Mouse (Mus musculus) stomach, embryonic 14.5 days (tissue): Measurements from ENCODE around the gene Cul7. TPM values are rescaled to one million over a fixed set of nuclear protein-coding genes. Genes with fewer than 3 reads are reported as not detected.

ENCODE experiments used
- ATAC-seq: fragments of 200-750 bp; cut with Nextera tagmentation; 2 replicates; pipeline ENCODE4 v1.8.0; 2017; ENCODE audit warnings: low read depth, moderate TSS enrichment; ENCODE audit not compliant: insufficient number of reproducible peaks, insufficient read depth, low FRiP score
- H3K27ac ChIP-seq: fragments of 300-500 bp; sonication (generic); 2 replicates; pipeline ENCODE4 v1.5.1; 2014; ENCODE audit warnings: mild to moderate bottlenecking, low read length, moderate library complexity, mixed read lengths
- H3K27me3 ChIP-seq: fragments of 300-500 bp; sonication (generic); 2 replicates; pipeline ENCODE4 v1.6.1; 2014; ENCODE audit warnings: low read length, control low read depth, mixed read lengths; ENCODE audit not compliant: control insufficient read depth, insufficient read depth
- H3K36me3 ChIP-seq: fragments of 300-500 bp; sonication (generic); 2 replicates; pipeline ENCODE4 v1.6.1; 2014; ENCODE audit warnings: mild to moderate bottlenecking, control low read depth, low read length, moderate library complexity, mixed read lengths; ENCODE audit not compliant: control insufficient read depth, insufficient read depth
- H3K4me1 ChIP-seq: fragments of 300-500 bp; sonication (generic); 2 replicates; pipeline ENCODE4 v1.6.1; 2014; ENCODE audit warnings: low read length, control low read depth, mixed read lengths; ENCODE audit not compliant: control insufficient read depth, insufficient read depth
- H3K4me2 ChIP-seq: fragments of 300-500 bp; sonication (generic); replicated peaks from 2 replicates; pipeline ENCODE4 v1.6.1; 2014; ENCODE audit warnings: low read depth, low read length, control low read depth
- H3K4me3 ChIP-seq: fragments of 300-500 bp; sonication (generic); 2 replicates; pipeline ENCODE4 v1.5.1; 2014; ENCODE audit warnings: low read depth, low read length, control low read depth
- H3K9ac ChIP-seq: fragments of 300-500 bp; sonication (generic); replicated peaks from 2 replicates; pipeline ENCODE4 v1.6.1; 2014; ENCODE audit warnings: low read depth, mild to moderate bottlenecking, control low read depth, low read length, moderate library complexity, mixed read lengths
- H3K9me3 ChIP-seq: fragments of 300-500 bp; sonication (generic); 2 replicates; pipeline ENCODE4 v1.6.1; 2016; ENCODE audit warnings: low read depth, low read length, control low read depth; ENCODE audit not compliant: control insufficient read depth
- WGBS: fragments of 180-500 bp; shearing (Covaris S2); extraction: QIAGEN DNeasy Blood & Tissue Kit; methylation state at CpG from one replicate; pipeline ENCODE4 v1.1.7; 2014; 5-methylcytosine and 5-hydroxymethylcytosine counted together
- polyA plus RNA-seq: library from polyadenylated mRNA; unstranded; fragments of >200 nt; fragmentation: Nextera tagmentation; extraction: Ambion mirVana; gene quantifications from 2 replicates; pipeline ENCODE4 v1.2.1, GENCODE M21; 2014

Cul7 gene
- polyA plus RNA-seq, 1 experiment from 2014 or later = 45.9 TPM

DNA sequence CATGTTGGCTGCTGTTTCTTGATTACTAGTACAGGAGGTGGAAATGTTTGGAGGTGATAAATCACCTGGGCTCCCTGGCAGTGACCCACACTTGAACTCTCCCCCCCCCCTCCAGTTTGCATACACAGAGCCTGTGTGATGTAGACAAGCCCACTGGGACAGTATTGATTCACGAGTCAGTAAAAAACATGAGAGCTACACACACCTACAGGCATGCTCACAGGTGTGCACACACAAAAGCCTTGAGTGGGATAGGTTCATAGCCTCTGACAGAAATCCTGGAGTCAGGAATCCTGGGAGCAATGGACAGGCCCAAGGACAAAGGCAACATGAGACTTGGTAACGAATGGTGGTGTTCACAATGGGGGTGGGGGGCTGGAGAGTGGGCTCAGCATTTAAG lies 37.9 kb upstream of the Cul7 start:
- Histone ChIP-seq H3K4me2 (peak overlapping the region; percentile 8; the same call in 1 of the 2 replicates), H3K9ac (no peak overlapping the region), H3K27ac (peak overlapping the region; percentile 77), H3K9me3 (no peaks in the 10 kb centered on the region), H3K4me3 (no peak overlapping the region), H3K36me3 (no peaks in the 10 kb centered on the region; the same call in 1 of the 2 replicates), H3K27me3 (no peaks in the 10 kb centered on the region), H3K4me1 (peaks cover 44% of the 10 kb centered on the region)
- peak; percentile 62 for ATAC-seq
- WGBS = 38% methylated on average over 2 of the region's 2 CpGs

GRCm38 (mm10) chr17:46612820-46613219 lies 37.3 kb upstream of the Cul7 start:
- H3K27me3 ChIP-seq = no peaks in the 10 kb centered on the region
- H3K9ac ChIP-seq = no peak overlapping the region
- peaks cover 50% of the 10 kb centered on the region for H3K4me1 ChIP-seq
- 16% methylated on average over 4 of the region's 4 CpGs for WGBS
- peak overlapping the region; percentile 77 for H3K27ac ChIP-seq
- no peak for ATAC-seq
- no peaks in the 10 kb centered on the region for H3K9me3 ChIP-seq
- no peaks in the 10 kb centered on the region; the same call in 1 of the 2 replicates for H3K36me3 ChIP-seq
- H3K4me3 ChIP-seq = no peak overlapping the region
- H3K4me2 ChIP-seq = 0 out of 2 replicates have a peak overlapping the region, but pooled peaks have one; percentile 8

DNA sequence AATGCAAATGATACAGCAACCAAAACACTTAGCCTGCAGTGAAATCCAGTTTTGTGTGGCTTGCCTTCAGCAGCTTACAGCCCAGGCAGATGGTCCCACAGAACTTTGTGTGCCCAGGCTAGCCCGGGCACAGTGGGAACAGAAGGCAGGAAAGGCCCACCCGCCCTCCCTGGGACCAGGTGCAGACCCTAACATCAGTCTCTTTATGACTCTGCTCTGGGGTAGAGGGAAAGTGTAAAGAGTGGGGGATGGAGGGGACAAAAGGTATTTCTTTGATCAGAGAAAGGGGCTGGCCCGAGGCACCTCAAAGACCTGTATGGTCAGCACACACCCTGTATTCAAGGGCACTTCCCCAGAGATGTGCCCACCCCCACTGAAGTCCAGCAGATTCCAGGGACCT lies 36.9 kb upstream of the Cul7 start:
- H3K9ac ChIP-seq = no peak overlapping the region
- 0 out of 2 replicates have a peak overlapping the region, but pooled peaks have one; percentile 7 for H3K4me2 ChIP-seq
- H3K27ac ChIP-seq = peak overlapping the region; percentile 77
- no peaks in the 10 kb centered on the region for H3K9me3 ChIP-seq
- H3K4me1 ChIP-seq = peaks cover 54% of the 10 kb centered on the region
- no peaks in the 10 kb centered on the region for H3K27me3 ChIP-seq
- WGBS = 21% methylated on average over 3 of the region's 3 CpGs
- no peaks in the 10 kb centered on the region; the same call in 1 of the 2 replicates for H3K36me3 ChIP-seq
- no peak overlapping the region for H3K4me3 ChIP-seq
- ATAC-seq = no peak

- H3K4me3 ChIP-seq = no peak overlapping the region
- peak overlapping the region; percentile 43 for H3K4me2 ChIP-seq
- peaks cover 78% of the 10 kb centered on the region for H3K4me1 ChIP-seq
- H3K9me3 ChIP-seq = no peaks in the 10 kb centered on the region
- WGBS = 39% methylated on average over 12 of the region's 12 CpGs
- peak overlapping the region; percentile 97 for H3K27ac ChIP-seq
- no peaks in the 10 kb centered on the region for H3K27me3 ChIP-seq
- H3K9ac ChIP-seq = no peak overlapping the region
- H3K36me3 ChIP-seq = no peaks in the 10 kb centered on the region
- no peak for ATAC-seq
These were observed 32.3 kb upstream of the Cul7 start for GRCm38 (mm10) chr17:46617799-46618198.

DNA sequence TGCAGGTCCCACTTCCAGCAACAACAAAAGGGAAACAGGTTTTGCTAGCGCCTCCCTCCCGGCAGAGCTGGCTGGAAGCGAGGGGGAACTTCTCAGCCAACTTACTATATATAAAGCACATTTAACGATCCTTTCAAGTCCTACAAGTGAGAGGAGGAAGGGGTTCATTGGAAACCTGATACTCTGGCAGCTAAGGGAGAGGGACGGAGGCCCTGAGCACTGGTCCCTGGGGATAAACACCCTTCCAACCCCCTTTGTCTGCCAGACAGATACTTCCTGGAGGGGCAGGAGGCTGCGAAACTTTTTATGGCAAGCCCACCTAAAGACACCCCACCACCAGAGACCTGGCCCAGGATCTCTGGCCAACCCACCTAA lies 31.8 kb upstream of the Cul7 start:
- Histone ChIP-seq H3K27ac (peak overlapping the region; percentile 97), H3K9ac (peak overlapping the region; percentile 30), H3K4me1 (peaks cover 78% of the 10 kb centered on the region), H3K4me3 (peak overlapping the region; percentile 12; the same call in 1 of the 2 replicates), H3K9me3 (no peaks in the 10 kb centered on the region), H3K4me2 (peak overlapping the region; percentile 43), H3K36me3 (no peaks in the 10 kb centered on the region), H3K27me3 (no peaks in the 10 kb centered on the region)
- peak; percentile 51; the same call in 1 of the 2 replicates for ATAC-seq
- 7% methylated on average over 6 of the region's 6 CpGs for WGBS

GRCm38 (mm10) chr17:46618769-46619682 lies 31.1 kb upstream of the Cul7 start:
- peaks cover 78% of the 10 kb centered on the region for H3K4me1 ChIP-seq
- no peaks in the 10 kb centered on the region for H3K9me3 ChIP-seq
- WGBS = 12% methylated on average over 27 of the region's 27 CpGs

DNA sequence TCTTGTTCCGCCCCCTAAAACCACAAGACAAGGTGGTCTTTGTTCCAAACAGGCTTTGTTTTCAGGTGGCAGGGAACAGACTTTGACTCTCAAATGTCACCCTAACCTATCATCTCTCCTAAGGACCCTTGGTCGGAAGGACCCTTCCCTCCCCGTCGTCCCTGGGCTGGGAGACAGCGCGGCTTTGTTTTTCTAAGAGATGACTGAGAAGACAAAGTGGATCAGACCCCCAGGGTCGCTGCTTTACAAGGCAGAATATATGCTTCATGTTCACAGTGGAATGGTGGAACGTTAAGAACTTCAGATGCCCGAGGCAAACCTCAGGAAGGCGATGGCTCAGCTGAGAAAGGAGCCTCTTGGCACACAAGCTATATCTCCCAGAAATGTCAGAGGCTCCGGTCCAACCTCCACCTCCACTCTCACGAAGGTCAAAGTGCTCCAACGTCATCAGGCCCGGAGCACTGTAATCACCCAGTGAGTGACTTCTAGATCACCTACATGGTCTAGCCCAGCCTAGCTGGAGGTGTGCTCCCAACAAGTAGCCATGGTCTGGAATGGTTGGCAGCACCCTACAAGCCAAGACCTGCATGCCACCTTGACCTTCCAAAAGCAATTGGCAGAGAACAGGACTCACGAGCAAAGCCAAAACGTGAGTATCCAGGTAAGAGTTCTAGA lies 30.3 kb upstream of the Cul7 start:
- WGBS = 27% methylated on average over 16 of the region's 16 CpGs

More at GRCm38 (mm10) chr17:46618769-46619682, 31.1 kb upstream of the Cul7 start:
- H3K9ac ChIP-seq = peak overlapping the region; percentile 30
- ATAC-seq = peak; percentile 49
- H3K4me3 ChIP-seq = peak overlapping the region; percentile 12; the same call in 1 of the 2 replicates
- H3K27ac ChIP-seq = peak overlapping the region; percentile 97
- H3K4me2 ChIP-seq = peak overlapping the region; percentile 43
- no peaks in the 10 kb centered on the region for H3K27me3 ChIP-seq
- no peaks in the 10 kb centered on the region for H3K36me3 ChIP-seq

DNA sequence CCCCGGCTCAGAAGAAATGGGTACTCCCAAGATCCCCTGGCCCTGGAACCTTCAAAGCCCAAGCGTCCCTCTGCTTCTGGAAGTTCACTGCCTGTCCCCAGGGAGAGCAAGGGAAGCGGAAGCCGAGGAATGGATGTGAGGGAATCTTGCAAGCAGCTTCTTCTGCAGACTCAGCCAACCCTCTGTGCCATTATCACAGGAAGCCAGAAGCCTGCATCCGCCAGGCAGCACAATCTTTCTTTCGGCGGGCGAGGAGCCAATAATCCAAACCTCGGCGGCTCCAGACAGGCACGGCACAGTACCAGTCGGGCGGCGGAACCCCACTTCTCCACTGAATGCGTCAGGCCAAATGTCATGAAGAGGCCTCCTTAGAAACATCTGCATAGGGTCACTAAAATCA lies 28.8 kb upstream of the Cul7 start:
- WGBS = 36% methylated on average over 15 of the region's 15 CpGs
- no peak for ATAC-seq
- Histone ChIP-seq H3K36me3 (no peaks in the 10 kb centered on the region), H3K4me3 (no peak overlapping the region), H3K27ac (peak overlapping the region; percentile 53; the same call in 1 of the 2 replicates), H3K4me1 (peaks cover 89% of the 10 kb centered on the region), H3K27me3 (no peaks in the 10 kb centered on the region), H3K9me3 (no peaks in the 10 kb centered on the region), H3K9ac (no peak overlapping the region), H3K4me2 (no peak overlapping the region)

More for the DNA sequence above, 30.3 kb upstream of the Cul7 start:
- Histone ChIP-seq H3K4me3 (peak overlapping the region; percentile 12; the same call in 1 of the 2 replicates), H3K9me3 (no peaks in the 10 kb centered on the region), H3K4me1 (peaks cover 82% of the 10 kb centered on the region), H3K27me3 (no peaks in the 10 kb centered on the region), H3K27ac (peak overlapping the region; percentile 97), H3K36me3 (no peaks in the 10 kb centered on the region), H3K9ac (peak overlapping the region; percentile 30; the same call in 1 of the 2 replicates), H3K4me2 (peak overlapping the region; percentile 43)
- no peak for ATAC-seq
